Mouse (Mus musculus): Measurements from ENCODE around the gene Faap24. TPM values are rescaled to one million over a fixed set of nuclear protein-coding genes. Genes with fewer than 3 reads are reported as not detected.

Gene Faap24
- total RNA-seq, 2 experiments from 2014 or later, result 0.75 to 0.92 TPM

GRCm38 (mm10) chr7:35357621-35358020 lies 39.0 kb downstream of the Faap24 start:
- Histone ChIP-seq H3K4me3 (no peak overlapping the region), H3K27ac (no peak overlapping the region)
- DNase-seq, result no peak
- intact Hi-C loops (cut with DNase I), result no loop called here
- no peak for TF ChIP-seq CTCF (IDR thresholded peaks at IDR 0.05)

- intact Hi-C loops (cut with DNase I), result no loop called here
- Histone ChIP-seq H3K4me3 (no peak overlapping the region), H3K27ac (no peak overlapping the region)
- no peak for DNase-seq
- TF ChIP-seq CTCF (IDR thresholded peaks at IDR 0.05), result no peak
Measured at GRCm38 (mm10) chr7:35355303-35355872, 41.2 kb downstream of the Faap24 start.

GRCm38 (mm10) chr7:35353306-35353705 lies 43.3 kb downstream of the Faap24 start:
- Histone ChIP-seq H3K4me3 (no peak overlapping the region), H3K27ac (no peak overlapping the region)
- intact Hi-C loops (cut with DNase I), result no loop called here
- DNase-seq, result no peak
- TF ChIP-seq CTCF (IDR thresholded peaks at IDR 0.05), result no peak

- intact Hi-C loops (cut with DNase I), result no loop called here
- DNase-seq, result no peak
- Histone ChIP-seq H3K4me3 (no peak overlapping the region), H3K27ac (no peak overlapping the region)
- TF ChIP-seq CTCF (IDR thresholded peaks at IDR 0.05), result no peak
Measured at GRCm38 (mm10) chr7:35351155-35351554, 45.5 kb downstream of the Faap24 start.

- intact Hi-C loops (cut with DNase I), result no loop called here
- H3K4me3 ChIP-seq, result no peak overlapping the region
- no peak for DNase-seq
- TF ChIP-seq CTCF (IDR thresholded peaks at IDR 0.05), result no peak
- H3K27ac ChIP-seq, result no peak overlapping the region
Measured at GRCm38 (mm10) chr7:35349886-35350684, 46.6 kb downstream of the Faap24 start.

GRCm38 (mm10) chr7:35349022-35349421 lies 47.6 kb downstream of the Faap24 start:
- no peak for DNase-seq
- no peak overlapping the region for H3K27ac ChIP-seq
- intact Hi-C loops (cut with DNase I), result no loop called here
- H3K4me3 ChIP-seq, result no peak overlapping the region
- no peak for TF ChIP-seq CTCF (IDR thresholded peaks at IDR 0.05)

- no peak overlapping the region for H3K4me3 ChIP-seq
- no peak overlapping the region for H3K27ac ChIP-seq
- DNase-seq, result no peak
- intact Hi-C loops (cut with DNase I), result no loop called here
- no peak for TF ChIP-seq CTCF (IDR thresholded peaks at IDR 0.05)
Measured at GRCm38 (mm10) chr7:35347918-35348700, 48.5 kb downstream of the Faap24 start.

GRCm38 (mm10) chr7:35344785-35345330 lies 51.8 kb downstream of the Faap24 start:
- Histone ChIP-seq H3K4me3 (no peak overlapping the region), H3K27ac (no peak overlapping the region)
- intact Hi-C loops (cut with DNase I), result no loop called here
- no peak for TF ChIP-seq CTCF (IDR thresholded peaks at IDR 0.05)
- DNase-seq, result no peak

- no peak for TF ChIP-seq CTCF (IDR thresholded peaks at IDR 0.05)
- no peak for DNase-seq
- Histone ChIP-seq H3K4me3 (no peak overlapping the region), H3K27ac (peak overlapping the region; percentile 21)
- intact Hi-C loops (cut with DNase I), result no loop called here
Measured at GRCm38 (mm10) chr7:35342498-35342897, 54.1 kb downstream of the Faap24 start.

Other genes starting within 250 kb of the Faap24 start
- under 1 TPM; 0.31 to 0.47 TPM for gene Slc7a10, start 210.5 kb downstream of the Faap24 start, total RNA-seq (2021)
- gene Lrp3, start 181.3 kb downstream of the Faap24 start, total RNA-seq (2021), result 1 to 10 TPM; 7.5 to 8.6 TPM
- 1 to 10 TPM; 6.4 to 7.4 TPM for gene Gpatch1, start 78.4 kb downstream of the Faap24 start, total RNA-seq (2021)
- gene Rhpn2, start 62.7 kb downstream of the Faap24 start, total RNA-seq (2021), result 1 to 10 TPM; 1.2 to 1.3 TPM
- gene Cep89, start 199 bp upstream of the Faap24 start, total RNA-seq (2021), result 1 to 10 TPM; 7.4 to 7.9 TPM
- not detected for gene Slc7a9, start 52.0 kb upstream of the Faap24 start, total RNA-seq (2021)
- gene Tdrd12, start 140.9 kb upstream of the Faap24 start, total RNA-seq (2021), result not detected
- gene Nudt19, start 159.5 kb upstream of the Faap24 start, total RNA-seq (2021), result 10 to 100 TPM; 51.9 to 52.4 TPM
- gene Rgs9bp, start 188.7 kb upstream of the Faap24 start, total RNA-seq (2021), result under 1 TPM in 1 of 2 experiments, not detected in 1; 0.06 TPM
- gene Ankrd27, start 189.4 kb upstream of the Faap24 start, total RNA-seq (2021), result 10 to 100 TPM; 11.0 to 11.5 TPM

All from gastrocnemius, adult 2 months (tissue).